In genomic region chr7:63212084-63212723, GRCm38 (mm10) we compare ENCODE assay signal across 8 mouse cellular contexts. TPM values are rescaled to one million over a fixed set of nuclear protein-coding genes. Genes with fewer than 3 reads are reported as not detected.
A peak's percentile ranks its signal among the peaks of the same experiment; 100 is the strongest.
DNase-seq lines count a peak whose midpoint lies in the region; ATAC-seq and TF ChIP-seq lines count a peak whose summit lies in the region.

Gene Chrna7, minus strand, starts transcription at chr7:63212569.

- no peaks in the 10 kb centered on the region for H3K9me3 ChIP-seq in liver, embryonic 15.5 days (replicated peaks)

- no peaks in the 10 kb centered on the region for H3K36me3 ChIP-seq in liver, embryonic 15.5 days (replicated peaks)

- no peak within 1 kb of the TSS for H3K27ac ChIP-seq in liver, embryonic 15.5 days (replicated peaks)
- H3K27ac ChIP-seq in olfactory bulb, adult 2 months (ENCODE audit: insufficient read depth, low read depth, low read length) = no peak within 1 kb of the TSS; the same call in 1 of the 2 replicates

- under 1% methylated on average over 66 of the region's 73 CpGs for WGBS in liver, embryonic 15.5 days (ENCODE audit: insufficient replicate concordance)
- 1% methylated on average over 73 of the region's 73 CpGs for WGBS in olfactory bulb, adult 2 months

- no peak within 1 kb of the TSS for H3K9ac ChIP-seq in liver, embryonic 15.5 days

- peak; percentile 67 for TF ChIP-seq POLR2A in olfactory bulb, adult 2 months (IDR thresholded peaks at IDR 0.05; ENCODE audit: insufficient read depth, low read depth, low read length)

- H3K4me1 ChIP-seq in liver, embryonic 15.5 days (replicated peaks) = no peaks in the 10 kb centered on the region
- peaks cover 2% of the 10 kb centered on the region for H3K4me1 ChIP-seq in olfactory bulb, adult 2 months (ENCODE audit: control insufficient read depth, insufficient read depth, low read length)

- peak; percentile 88 for TF ChIP-seq CTCF in olfactory bulb, adult 2 months (IDR thresholded peaks at IDR 0.05; ENCODE audit: insufficient read depth, low read depth, low read length)

- H3K4me3 ChIP-seq in liver, embryonic 15.5 days (replicated peaks) = peak within 1 kb of the TSS; percentile 45
- peak within 1 kb of the TSS; percentile 74 for H3K4me3 ChIP-seq in olfactory bulb, adult 2 months (ENCODE audit: insufficient read depth, low read depth, low read length)

- peak; percentile 65 for ATAC-seq in liver, embryonic 15.5 days (ENCODE audit: insufficient read depth)

- peak; percentile 81 for DNase-seq in ES-CJ7 (ENCODE audit: low read depth, low spot score)
- DNase-seq in cerebellum, adult 9-10 months = peak; percentile 83
- peak; percentile 59 to 88 for DNase-seq in frontal cortex, adult 2 months (ENCODE audit: extremely low spot score in 1 of 2, low spot score in 1 of 2)
- DNase-seq in heart, postnatal 4 days = peak; percentile 79
- peak; percentile 74 to 87 for DNase-seq in layer of hippocampus, adult 18-20 months (ENCODE audit: low spot score in 2 of 2)
- peak; percentile 56 for DNase-seq in urinary bladder, adult 2 months (ENCODE audit: low spot score)

- peak within 1 kb of the TSS; percentile 70 for H3K4me2 ChIP-seq in liver, embryonic 15.5 days

- H3K27me3 ChIP-seq in liver, embryonic 15.5 days = peaks cover 27% of the 10 kb centered on the region

RNA-seq across cellular contexts. Expression of gene Chrna7, which starts in this region (rescaled TPM):
- polyA plus RNA-seq in frontal cortex, adult 2 months (2012; rRNA removed) = 7.5 and 9.5 TPM in 2 replicates
- under 1 TPM in 1 of 2 experiments, not detected in 1; 0.11 TPM for total RNA-seq in heart, postnatal 4 days (2021)
- 10 to 100 TPM; 42.5 to 43.0 TPM for total RNA-seq in layer of hippocampus, adult 18-20 months (2021)
- polyA plus RNA-seq in liver, embryonic 15.5 days (2015; fragmentation: Nextera tagmentation; extraction: Ambion mirVana) = not detected in 2 replicates
- not detected in 2 replicates for polyA plus RNA-seq in olfactory bulb, adult 2 months (2012; ENCODE audit: insufficient read depth, insufficient read length, low replicate concordance, missing spikeins)
- polyA plus RNA-seq in urinary bladder, adult 2 months (2012; rRNA removed) = 0.30 and 0.32 TPM in 2 replicates

Comparison
In these comparisons a context has a peak if more than half of its experiments do, and no peak if none do; other contexts are left out.
1. RNA of gene Chrna7 (total RNA-seq): 42.5 to 43.0 TPM in layer of hippocampus, adult 18-20 months; 0.11 TPM in heart, postnatal 4 days; every median in the first group is over 10 times any median in the second.
2. Peak in DNase-seq in heart, postnatal 4 days; RNA of the gene not detected or under 1 TPM.
3. Peak in ATAC-seq, H3K4me3 ChIP-seq and H3K4me2 ChIP-seq in liver, embryonic 15.5 days; RNA of the gene not detected or under 1 TPM.
4. Peak in DNase-seq in urinary bladder, adult 2 months; RNA of the gene not detected or under 1 TPM.
5. Peak in every context shown above with its lines, with median percentiles within 50 percentile points of each other: DNase-seq.